Mouse (Mus musculus): Measurements from ENCODE around the gene Tldc1. TPM values are rescaled to one million over a fixed set of nuclear protein-coding genes. Genes with fewer than 3 reads are reported as not detected.

The Tldc1 gene
- polyA plus RNA-seq, 1 experiment from 2014 or later: 11.1 TPM

GRCm38 (mm10) chr8:119784676-119785075, 6.5 kb upstream of the Tldc1 start:
- Histone ChIP-seq H3K9ac (ENCODE audit: low read length) (no peak overlapping the region), H3K36me3 (ENCODE audit: control insufficient read depth, insufficient read depth, low read length) (no peaks in the 10 kb centered on the region), H3K27me3 (replicated peaks; ENCODE audit: control insufficient read depth, insufficient read depth, low read length) (no peaks in the 10 kb centered on the region), H3K4me2 (ENCODE audit: low read length) (no peak overlapping the region), H3K4me1 (replicated peaks; ENCODE audit: control insufficient read depth, insufficient read depth, low read length) (no peaks in the 10 kb centered on the region), H3K27ac (ENCODE audit: low read depth) (no peak overlapping the region), H3K4me3 (ENCODE audit: low read depth, low read length) (no peak overlapping the region), H3K9me3 (ENCODE audit: control insufficient read depth, low read length) (no peaks in the 10 kb centered on the region)
- no peak for DNase-seq (ENCODE audit: low spot score)
- ATAC-seq (replicated peaks; ENCODE audit: low FRiP score, low TSS enrichment, low read depth): no peak
- WGBS: 78% methylated on average over 7 of the region's 7 CpGs

GRCm38 (mm10) chr8:119784141-119784574, 5.9 kb upstream of the Tldc1 start:
- Histone ChIP-seq H3K27ac (ENCODE audit: low read depth) (no peak overlapping the region), H3K9ac (ENCODE audit: low read length) (no peak overlapping the region), H3K4me1 (replicated peaks; ENCODE audit: control insufficient read depth, insufficient read depth, low read length) (no peaks in the 10 kb centered on the region), H3K27me3 (replicated peaks; ENCODE audit: control insufficient read depth, insufficient read depth, low read length) (no peaks in the 10 kb centered on the region), H3K9me3 (ENCODE audit: control insufficient read depth, low read length) (no peaks in the 10 kb centered on the region), H3K4me3 (ENCODE audit: low read depth, low read length) (no peak overlapping the region), H3K36me3 (ENCODE audit: control insufficient read depth, insufficient read depth, low read length) (no peaks in the 10 kb centered on the region), H3K4me2 (ENCODE audit: low read length) (no peak overlapping the region)
- DNase-seq (ENCODE audit: low spot score) (no peak), ATAC-seq (replicated peaks; ENCODE audit: low FRiP score, low TSS enrichment, low read depth) (no peak)
- WGBS: 54% methylated on average over 9 of the region's 9 CpGs

GRCm38 (mm10) chr8:119783579-119783978, 5.4 kb upstream of the Tldc1 start:
- 76% methylated on average over 6 of the region's 6 CpGs for WGBS
- H3K4me3 ChIP-seq (ENCODE audit: low read depth, low read length): no peak overlapping the region

GRCm38 (mm10) chr8:119782715-119783114, 4.5 kb upstream of the Tldc1 start:
- ATAC-seq (replicated peaks; ENCODE audit: low FRiP score, low TSS enrichment, low read depth) (no peak), DNase-seq (ENCODE audit: low spot score) (peak; percentile 83)
- peaks cover 5% of the 10 kb centered on the region for H3K4me1 ChIP-seq (replicated peaks; ENCODE audit: control insufficient read depth, insufficient read depth, low read length)
- H3K27ac ChIP-seq (ENCODE audit: low read depth): no peak overlapping the region
- H3K27me3 ChIP-seq (replicated peaks; ENCODE audit: control insufficient read depth, insufficient read depth, low read length): no peaks in the 10 kb centered on the region
- H3K9me3 ChIP-seq (ENCODE audit: control insufficient read depth, low read length): no peaks in the 10 kb centered on the region
- H3K4me3 ChIP-seq (ENCODE audit: low read depth, low read length): no peak overlapping the region
- 5% methylated on average over 5 of the region's 5 CpGs for WGBS
- no peak overlapping the region for H3K9ac ChIP-seq (ENCODE audit: low read length)
- no peaks in the 10 kb centered on the region for H3K36me3 ChIP-seq (ENCODE audit: control insufficient read depth, insufficient read depth, low read length)
- no peak overlapping the region for H3K4me2 ChIP-seq (ENCODE audit: low read length)

More at GRCm38 (mm10) chr8:119783579-119783978, 5.4 kb upstream of the Tldc1 start:
- Histone ChIP-seq H3K9ac (ENCODE audit: low read length) (no peak overlapping the region), H3K9me3 (ENCODE audit: control insufficient read depth, low read length) (no peaks in the 10 kb centered on the region), H3K36me3 (ENCODE audit: control insufficient read depth, insufficient read depth, low read length) (no peaks in the 10 kb centered on the region), H3K4me1 (replicated peaks; ENCODE audit: control insufficient read depth, insufficient read depth, low read length) (0 out of 2 replicates have a peak, but pooled peaks cover 2% of the 10 kb centered on the region), H3K27me3 (replicated peaks; ENCODE audit: control insufficient read depth, insufficient read depth, low read length) (no peaks in the 10 kb centered on the region), H3K27ac (ENCODE audit: low read depth) (no peak overlapping the region), H3K4me2 (ENCODE audit: low read length) (no peak overlapping the region)
- ATAC-seq (replicated peaks; ENCODE audit: low FRiP score, low TSS enrichment, low read depth) (no peak), DNase-seq (ENCODE audit: low spot score) (no peak)

GRCm38 (mm10) chr8:119781086-119781840, 3.0 kb upstream of the Tldc1 start:
- no peak overlapping the region for H3K4me2 ChIP-seq (ENCODE audit: low read length)
- no peaks in the 10 kb centered on the region for H3K36me3 ChIP-seq (ENCODE audit: control insufficient read depth, insufficient read depth, low read length)
- no peaks in the 10 kb centered on the region for H3K27me3 ChIP-seq (replicated peaks; ENCODE audit: control insufficient read depth, insufficient read depth, low read length)
- no peaks in the 10 kb centered on the region for H3K9me3 ChIP-seq (ENCODE audit: control insufficient read depth, low read length)
- H3K27ac ChIP-seq (ENCODE audit: low read depth): no peak overlapping the region
- H3K4me1 ChIP-seq (replicated peaks; ENCODE audit: control insufficient read depth, insufficient read depth, low read length): peaks cover 15% of the 10 kb centered on the region
- DNase-seq (ENCODE audit: low spot score): no peak
- peak; percentile 14; the same call in 1 of the 2 replicates for ATAC-seq (replicated peaks; ENCODE audit: low FRiP score, low TSS enrichment, low read depth)
- WGBS: 58% methylated on average over 4 of the region's 4 CpGs
- no peak overlapping the region for H3K4me3 ChIP-seq (ENCODE audit: low read depth, low read length)
- H3K9ac ChIP-seq (ENCODE audit: low read length): no peak overlapping the region

- H3K27me3 ChIP-seq (replicated peaks; ENCODE audit: control insufficient read depth, insufficient read depth, low read length): no peaks in the 10 kb centered on the region
- 82% methylated on average over 9 of the region's 9 CpGs for WGBS
- H3K9ac ChIP-seq (ENCODE audit: low read length): no peak overlapping the region
- H3K4me3 ChIP-seq (ENCODE audit: low read depth, low read length): no peak overlapping the region
- no peak overlapping the region for H3K4me2 ChIP-seq (ENCODE audit: low read length)
- peaks cover 15% of the 10 kb centered on the region for H3K4me1 ChIP-seq (replicated peaks; ENCODE audit: control insufficient read depth, insufficient read depth, low read length)
- H3K9me3 ChIP-seq (ENCODE audit: control insufficient read depth, low read length): no peaks in the 10 kb centered on the region
- no peak overlapping the region for H3K27ac ChIP-seq (ENCODE audit: low read depth)
- no peak for DNase-seq (ENCODE audit: low spot score)
- H3K36me3 ChIP-seq (ENCODE audit: control insufficient read depth, insufficient read depth, low read length): no peaks in the 10 kb centered on the region
- no peak for ATAC-seq (replicated peaks; ENCODE audit: low FRiP score, low TSS enrichment, low read depth)
Observed at GRCm38 (mm10) chr8:119780402-119781049, 2.3 kb upstream of the Tldc1 start.

- peaks cover 15% of the 10 kb centered on the region for H3K4me1 ChIP-seq (replicated peaks; ENCODE audit: control insufficient read depth, insufficient read depth, low read length)
- no peak overlapping the region for H3K4me3 ChIP-seq (ENCODE audit: low read depth, low read length)
- DNase-seq (ENCODE audit: low spot score) (peak; percentile 81), ATAC-seq (replicated peaks; ENCODE audit: low FRiP score, low TSS enrichment, low read depth) (no peak)
- no peak overlapping the region for H3K9ac ChIP-seq (ENCODE audit: low read length)
- H3K4me2 ChIP-seq (ENCODE audit: low read length): peak overlapping the region; percentile 62; the same call in 1 of the 2 replicates
- H3K9me3 ChIP-seq (ENCODE audit: control insufficient read depth, low read length): no peaks in the 10 kb centered on the region
- 25% methylated on average over 14 of the region's 14 CpGs for WGBS
- H3K27me3 ChIP-seq (replicated peaks; ENCODE audit: control insufficient read depth, insufficient read depth, low read length): no peaks in the 10 kb centered on the region
- no peak overlapping the region for H3K27ac ChIP-seq (ENCODE audit: low read depth)
- no peaks in the 10 kb centered on the region for H3K36me3 ChIP-seq (ENCODE audit: control insufficient read depth, insufficient read depth, low read length)
Observed at GRCm38 (mm10) chr8:119779013-119779737, 959 bp upstream of the Tldc1 start.

GRCm38 (mm10) chr8:119777765-119778164, 451 bp downstream of the Tldc1 start:
- H3K4me1 ChIP-seq (replicated peaks; ENCODE audit: control insufficient read depth, insufficient read depth, low read length): peaks cover 15% of the 10 kb centered on the region
- peak overlapping the region; percentile 54 for H3K9ac ChIP-seq (ENCODE audit: low read length)
- H3K9me3 ChIP-seq (ENCODE audit: control insufficient read depth, low read length): no peaks in the 10 kb centered on the region
- 17% methylated on average over 7 of the region's 7 CpGs for WGBS
- no peaks in the 10 kb centered on the region for H3K36me3 ChIP-seq (ENCODE audit: control insufficient read depth, insufficient read depth, low read length)
- H3K27me3 ChIP-seq (replicated peaks; ENCODE audit: control insufficient read depth, insufficient read depth, low read length): no peaks in the 10 kb centered on the region
- H3K4me2 ChIP-seq (ENCODE audit: low read length): peak overlapping the region; percentile 62
- peak; percentile 17 for ATAC-seq (replicated peaks; ENCODE audit: low FRiP score, low TSS enrichment, low read depth)
- H3K4me3 ChIP-seq (ENCODE audit: low read depth, low read length): peak overlapping the region; percentile 53
- no peak for DNase-seq (ENCODE audit: low spot score)
- peak overlapping the region; percentile 45 for H3K27ac ChIP-seq (ENCODE audit: low read depth)

All from intestine, embryonic 14.5 days (tissue).